Comparison of ENCODE assay signal across 12 mouse cellular contexts in genomic region chr2:6379731-6380212, GRCm38 (mm10). TPM values are rescaled to one million over a fixed set of nuclear protein-coding genes. Genes with fewer than 3 reads are reported as not detected.
DNase-seq lines count a peak whose midpoint lies in the region; ATAC-seq lines count a peak whose summit lies in the region.
"Had no signal": no experiment of that assay in that cellular context is flagged by ENCODE, and none has a peak within 500 bp of the region (broad histone marks: within the 10 kb centered on the region; RNA-seq: fewer than 3 reads in every experiment).

No protein-coding gene starts in this region.

- peaks cover 47% of the 10 kb centered on the region for H3K4me1 ChIP-seq in heart, embryonic 13.5 days

- H3K4me2 ChIP-seq in heart, embryonic 13.5 days = no peak overlapping the region
- H3K4me2 ChIP-seq: forebrain, embryonic 13.5 days; kidney, embryonic 15.5 days had no signal

- 0 out of 2 replicates have a peak overlapping the region, but pooled peaks have one; percentile 21 for H3K27ac ChIP-seq in heart, embryonic 13.5 days (replicated peaks)
- H3K27ac ChIP-seq: forebrain, embryonic 13.5 days had no signal

- H3K9me3 ChIP-seq in heart, embryonic 13.5 days = no peaks in the 10 kb centered on the region
- H3K9me3 ChIP-seq: forebrain, embryonic 13.5 days; kidney, embryonic 15.5 days had no signal

- no peak overlapping the region for H3K9ac ChIP-seq in heart, embryonic 13.5 days
- H3K9ac ChIP-seq: forebrain, embryonic 13.5 days; kidney, embryonic 15.5 days had no signal

- H3K36me3 ChIP-seq in heart, embryonic 13.5 days = no peaks in the 10 kb centered on the region
- H3K36me3 ChIP-seq: kidney, embryonic 15.5 days had no signal

- H3K4me3 ChIP-seq in heart, embryonic 13.5 days = no peak overlapping the region
- H3K4me3 ChIP-seq: forebrain, embryonic 13.5 days; kidney, embryonic 15.5 days had no signal

- intact Hi-C loops in heart, postnatal 25 days (cut with DNase I) = no loop called here

- no peaks in the 10 kb centered on the region for H3K27me3 ChIP-seq in heart, embryonic 13.5 days (replicated peaks)
- H3K27me3 ChIP-seq: forebrain, embryonic 13.5 days; kidney, embryonic 15.5 days had no signal

- no peak for ATAC-seq in heart, embryonic 13.5 days (ENCODE audit: extremely low read depth, insufficient number of reproducible peaks, low FRiP score, low TSS enrichment)
- peak; percentile 60 for ATAC-seq in monocyte, adult 5-6 weeks (replicated peaks; ENCODE audit: insufficient number of reproducible peaks, low FRiP score, low TSS enrichment, poor library complexity, severe bottlenecking)
- ATAC-seq: forebrain, embryonic 13.5 days had no signal

- WGBS in heart, embryonic 13.5 days = 85% methylated on average over 8 of the region's 8 CpGs

- DNase-seq in heart, postnatal 25 days (ENCODE audit: low spot score) = no peak
- peak; percentile 68 for DNase-seq in CD4-positive helper T cell, adult 2 months (ENCODE audit: low read depth, low spot score)
- DNase-seq in fat pad, adult 2 months (ENCODE audit: extremely low read depth, low read depth, low spot score) = peak; percentile 51
- DNase-seq in right cerebral cortex, postnatal 10 days (ENCODE audit: low spot score in 2 of 2) = no peak
- DNase-seq in right cerebral cortex, adult 18-20 months = no peak
- no peak for DNase-seq in T-cell, adult 2 months (ENCODE audit: low spot score)
- DNase-seq: heart, postnatal 4 days; lung, postnatal 14 days had no signal

RNA-seq across cellular contexts. Expression of gene Usp6nl, which starts 57.3 kb away (rescaled TPM):
- 4.6 and 5.5 TPM in 2 replicates for polyA plus RNA-seq in heart, embryonic 13.5 days (2015; fragmentation: Nextera tagmentation; extraction: Ambion mirVana)
- total RNA-seq in heart, postnatal 25 days (2021) = 1 to 10 TPM; 6.3 to 6.7 TPM
- 17.1 to 24.3 TPM (median 21.7 TPM) in 3 replicates for total RNA-seq in monocyte, adult 5-6 weeks (2017)

Comparison
In these comparisons a context has a peak if more than half of its experiments do, and no peak if none do; other contexts are left out.
1. DNase-seq: peak in CD4-positive helper T cell, adult 2 months (single experiment) and fat pad, adult 2 months (single experiment); none in heart, postnatal 25 days (single experiment), right cerebral cortex, postnatal 10 days (0 of 2), right cerebral cortex, adult 18-20 months (single experiment) and T-cell, adult 2 months (single experiment).